Mouse (Mus musculus) kidney, postnatal 0 days (tissue): ENCODE measurements around the gene Dytn. TPM values are rescaled to one million over a fixed set of nuclear protein-coding genes. Genes with fewer than 3 reads are reported as not detected.
"Not testable (repeated sequence)": the region's sequence is repeated elsewhere in the genome, so short reads cannot be mapped to it uniquely, and the experiment has no call there.

ENCODE experiments used
- ATAC-seq: fragments of 200-750 bp; cut with Nextera tagmentation; replicated peaks from 2 replicates; pipeline ENCODE4 v1.8.0; 2017; ENCODE audit warnings: low read depth, moderate number of reproducible peaks, moderate TSS enrichment, moderate library complexity; ENCODE audit not compliant: low FRiP score
- DNase-seq: peaks from one replicate; pipeline ENCODE4 v3.0.0-alpha.2; 2016; ENCODE audit warnings: low spot score
- H3K27ac ChIP-seq: fragments of 300-500 bp; sonication (generic); 2 replicates; pipeline ENCODE4 v1.5.1; 2014; ENCODE audit warnings: mild to moderate bottlenecking
- H3K27me3 ChIP-seq: fragments of 300-500 bp; sonication (generic); 2 replicates; pipeline ENCODE4 v1.6.1; 2014; ENCODE audit warnings: low read length, mixed read lengths; ENCODE audit not compliant: insufficient read depth
- H3K36me3 ChIP-seq: fragments of 300-500 bp; sonication (generic); 2 replicates; pipeline ENCODE4 v1.6.1; 2014; ENCODE audit warnings: low read length, mixed read lengths; ENCODE audit not compliant: insufficient read depth
- H3K4me1 ChIP-seq: fragments of 300-500 bp; sonication (generic); replicated peaks from 2 replicates; pipeline ENCODE4 v1.6.1; 2014; ENCODE audit warnings: antibody characterized with exemption, low read length, mixed read lengths; ENCODE audit not compliant: insufficient read depth
- H3K4me2 ChIP-seq: fragments of 300-500 bp; sonication (generic); 2 replicates; pipeline ENCODE4 v1.6.1; 2014; ENCODE audit warnings: mild to moderate bottlenecking, low read length, moderate library complexity, mixed read lengths
- H3K4me3 ChIP-seq: fragments of 300-500 bp; sonication (generic); replicated peaks from 2 replicates; pipeline ENCODE4 v1.5.1; 2014; ENCODE audit warnings: low read depth, low read length
- H3K9ac ChIP-seq: fragments of 300-500 bp; sonication (generic); 2 replicates; pipeline ENCODE4 v1.6.1; 2014; ENCODE audit warnings: low read depth, low read length
- H3K9me3 ChIP-seq: fragments of 300-500 bp; sonication (generic); replicated peaks from 2 replicates; pipeline ENCODE4 v1.6.1; 2016; ENCODE audit warnings: low read length, inconsistent platforms, mixed read lengths
- CTCF ChIP-seq: IDR thresholded peaks from 2 replicates; pipeline ENCODE4 v1.5.1; 2016; ENCODE audit warnings: antibody characterized with exemption, low read depth, mild to moderate bottlenecking, moderate library complexity
- WGBS: fragments of 180-500 bp; shearing (Covaris S2); extraction: QIAGEN DNeasy Blood & Tissue Kit; methylation state at CpG from one replicate; pipeline ENCODE4 v1.1.7; 2014; 5-methylcytosine and 5-hydroxymethylcytosine counted together
- polyA plus RNA-seq: library from polyadenylated mRNA; unstranded; fragments of >200 nt; fragmentation: Nextera tagmentation; extraction: Ambion mirVana; gene quantifications from 2 replicates; pipeline ENCODE4 v1.2.1, GENCODE M21; 2015

Dytn gene
- polyA plus RNA-seq, 1 experiment from 2014 or later: not detected

DNA sequence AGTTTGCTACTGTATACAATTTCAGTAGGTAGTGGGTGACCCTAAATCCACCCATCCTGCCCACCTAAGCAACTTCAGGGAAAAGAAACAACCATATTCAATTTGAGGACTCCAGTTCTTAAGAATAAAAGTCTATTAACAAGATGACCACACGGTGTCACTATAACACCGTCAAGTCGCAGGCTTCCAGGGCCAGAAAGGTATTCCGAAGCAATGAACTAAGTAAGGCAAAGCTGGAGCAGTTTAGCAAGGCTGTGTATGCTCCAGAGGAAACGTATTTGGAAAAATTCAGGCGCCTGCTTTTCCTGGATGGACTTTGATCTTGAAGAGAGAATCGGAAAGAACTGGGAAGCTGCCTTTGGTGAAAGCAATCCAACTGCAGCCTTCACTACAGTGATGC, 27.1 kb downstream of the Dytn start:
- TF ChIP-seq CTCF: peak; percentile 83
- peak; percentile 91 for DNase-seq
- Histone ChIP-seq H3K27ac (no peak overlapping the region), H3K4me1 (no peaks in the 10 kb centered on the region), H3K36me3 (no peaks in the 10 kb centered on the region), H3K4me3 (no peak overlapping the region), H3K9me3 (no peaks in the 10 kb centered on the region), H3K27me3 (no peaks in the 10 kb centered on the region), H3K9ac (no peak overlapping the region), H3K4me2 (no peak overlapping the region)
- ATAC-seq: no peak
- 1% methylated on average over 7 of the region's 7 CpGs for WGBS

DNA sequence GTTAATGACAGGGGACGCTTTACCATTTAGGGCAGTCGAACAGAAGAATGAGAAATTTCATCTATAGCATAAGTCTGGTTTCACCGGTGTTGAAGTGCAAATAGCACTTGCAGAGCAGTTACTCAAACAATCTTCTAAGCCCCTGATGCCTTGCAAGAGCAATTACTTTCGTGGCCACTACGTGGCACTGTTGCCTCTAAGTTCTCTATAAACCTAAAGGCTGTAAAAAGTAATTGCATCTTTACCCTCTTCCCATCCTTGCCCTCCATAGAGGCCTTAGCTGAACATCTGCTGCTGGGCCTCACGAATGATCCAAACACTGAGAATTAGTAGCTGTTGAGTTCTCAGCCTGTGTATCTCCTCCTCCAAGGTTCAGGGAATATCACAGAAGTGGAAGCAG, 28.7 kb downstream of the Dytn start:
- Histone ChIP-seq H3K36me3 (no peaks in the 10 kb centered on the region), H3K4me3 (no peak overlapping the region), H3K9me3 (no peaks in the 10 kb centered on the region), H3K4me2 (no peak overlapping the region), H3K27me3 (no peaks in the 10 kb centered on the region), H3K27ac (no peak overlapping the region), H3K4me1 (no peaks in the 10 kb centered on the region), H3K9ac (no peak overlapping the region)
- ATAC-seq (no peak), DNase-seq (peak; percentile 84)
- 14% methylated on average over 6 of the region's 6 CpGs for whole genome bisulfite sequencing
- peak; percentile 74 for TF ChIP-seq CTCF

DNA sequence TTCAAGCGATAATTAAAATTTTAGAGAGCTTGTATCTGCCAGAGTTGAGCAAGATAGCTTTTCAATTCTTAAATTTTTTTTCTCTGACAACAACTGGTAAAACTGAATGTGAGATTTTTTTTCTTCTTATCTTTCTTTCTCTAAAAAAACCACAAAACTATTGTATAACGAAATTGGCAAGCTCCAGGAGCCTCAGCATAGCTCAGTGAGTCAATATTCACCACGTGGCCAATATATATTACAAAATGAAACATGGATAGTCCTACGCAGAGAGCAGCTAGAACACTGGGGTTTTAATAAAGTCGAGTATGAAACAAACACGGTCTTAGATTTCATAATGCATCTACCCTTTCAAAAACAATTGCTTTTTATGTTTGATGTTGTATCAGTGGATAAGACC, 46.8 kb downstream of the Dytn start:
- Histone ChIP-seq H3K9ac (no peak overlapping the region), H3K4me3 (no peak overlapping the region), H3K9me3 (no peaks in the 10 kb centered on the region), H3K4me1 (no peaks in the 10 kb centered on the region), H3K27ac (no peak overlapping the region), H3K36me3 (no peaks in the 10 kb centered on the region), H3K27me3 (no peaks in the 10 kb centered on the region), H3K4me2 (no peak overlapping the region)
- ATAC-seq: no peak
- WGBS: 79% methylated on average over 6 of the region's 6 CpGs
- no peak for TF ChIP-seq CTCF
- DNase-seq: no peak

DNA sequence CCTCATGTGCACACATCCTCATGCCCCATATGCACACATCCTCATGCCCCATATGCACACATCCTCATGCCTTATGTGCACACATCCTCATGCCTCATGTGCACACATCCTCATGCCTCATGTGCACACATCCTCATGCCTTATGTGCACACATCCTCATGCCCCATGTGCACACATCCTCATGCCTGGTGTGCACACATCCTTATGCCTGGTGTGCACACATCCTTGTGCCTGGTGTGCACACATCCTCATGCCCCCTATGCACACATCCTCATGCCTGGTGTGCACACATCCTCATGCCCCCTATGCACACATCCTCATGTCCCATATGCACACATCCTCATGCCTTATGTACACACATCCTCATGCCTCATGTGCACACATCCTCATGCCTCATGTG, 56.3 kb downstream of the Dytn start:
- not testable (repeated sequence) for H3K27me3 ChIP-seq, H3K4me3 ChIP-seq, H3K9ac ChIP-seq, DNase-seq, H3K36me3 ChIP-seq, ATAC-seq, H3K27ac ChIP-seq, H3K4me2 ChIP-seq, H3K4me1 ChIP-seq, H3K9me3 ChIP-seq

DNA sequence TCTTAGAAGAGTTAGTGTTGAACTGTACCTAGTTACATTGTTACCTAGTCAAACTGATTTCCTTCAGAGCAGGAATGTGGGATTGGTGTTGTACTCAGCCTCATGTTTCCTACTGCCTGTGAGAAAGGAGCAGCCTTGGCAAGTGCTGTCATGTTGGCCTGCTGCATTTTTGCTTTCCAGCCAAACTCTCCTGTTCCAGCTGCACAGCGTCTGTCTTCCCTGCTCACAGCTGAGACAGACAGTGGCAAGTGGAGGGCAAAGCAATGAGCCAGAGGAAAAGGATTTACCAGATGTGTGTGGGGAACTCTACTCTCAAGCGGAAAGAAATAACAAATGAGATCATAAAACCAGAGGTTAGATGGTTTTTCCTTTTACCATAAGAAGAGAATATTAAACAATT, 58.5 kb downstream of the Dytn start:
- DNase-seq (no peak), ATAC-seq (no peak)
- Histone ChIP-seq H3K4me2 (no peak overlapping the region), H3K4me1 (no peaks in the 10 kb centered on the region), H3K27ac (no peak overlapping the region), H3K9me3 (no peaks in the 10 kb centered on the region), H3K4me3 (no peak overlapping the region), H3K9ac (no peak overlapping the region), H3K27me3 (no peaks in the 10 kb centered on the region), H3K36me3 (no peaks in the 10 kb centered on the region)
- WGBS: 13% methylated on average over 2 of the region's 2 CpGs
- TF ChIP-seq CTCF: no peak

DNA sequence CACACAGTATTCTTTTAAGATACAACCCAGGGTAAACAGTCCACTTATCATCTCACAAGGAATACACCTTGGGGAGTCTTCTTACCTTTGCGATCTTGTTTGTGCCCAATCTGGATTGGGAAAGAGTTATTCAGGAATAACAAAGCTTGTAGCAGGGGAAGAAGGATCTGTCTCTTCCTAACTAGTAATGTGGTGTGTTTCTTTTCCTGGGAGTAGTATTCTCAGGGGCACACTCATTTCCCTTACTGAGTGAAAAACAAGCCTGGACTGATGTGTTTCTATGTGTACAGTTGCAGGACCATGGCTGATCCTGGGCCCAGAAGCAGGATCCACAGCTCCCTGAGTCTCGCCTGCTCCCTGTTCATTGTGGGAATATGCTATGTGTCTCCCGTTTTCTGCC, 71.1 kb downstream of the Dytn start, which contains the start of gene Gm39653:
TSS of gene Gm39653 (plus strand) at position 301 of the 400 bp plus-strand sequence.
- no peak within 1 kb of the TSS for H3K27ac ChIP-seq
- no peak within 1 kb of the TSS for H3K4me2 ChIP-seq
- ATAC-seq (no peak), DNase-seq (no peak)
- 82% methylated on average over 3 of the region's 3 CpGs for WGBS
- no peak within 1 kb of the TSS for H3K9ac ChIP-seq
- no peak within 1 kb of the TSS for H3K4me3 ChIP-seq
- no peaks in the 10 kb centered on the region for H3K36me3 ChIP-seq
- no peak for TF ChIP-seq CTCF
- H3K4me1 ChIP-seq: no peaks in the 10 kb centered on the region
- no peaks in the 10 kb centered on the region for H3K27me3 ChIP-seq
- H3K9me3 ChIP-seq: no peaks in the 10 kb centered on the region

DNA sequence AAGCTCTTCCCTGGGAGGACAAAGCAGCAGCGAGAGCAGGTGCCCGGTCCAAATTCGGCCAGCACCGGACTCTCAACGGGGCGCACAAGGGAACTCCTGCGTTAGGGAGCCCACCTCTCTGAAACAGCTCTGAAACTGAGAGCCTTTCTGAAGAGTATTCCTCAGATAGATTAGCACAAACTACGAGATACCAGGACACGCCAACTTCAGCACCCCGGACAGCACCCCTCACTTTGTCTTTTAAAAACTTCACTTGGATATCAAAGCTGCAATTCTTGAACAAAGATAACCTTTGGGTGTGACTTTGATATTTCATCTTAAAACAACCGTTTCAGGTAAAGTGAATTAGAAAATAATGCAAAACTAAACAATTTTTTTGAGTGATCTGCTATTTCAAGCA, 72.1 kb downstream of the Dytn start:
- no peak overlapping the region for H3K4me3 ChIP-seq
- H3K27me3 ChIP-seq: no peaks in the 10 kb centered on the region
- no peak overlapping the region for H3K27ac ChIP-seq
- H3K4me2 ChIP-seq: no peak overlapping the region
- peak; percentile 76 for DNase-seq
- no peak for TF ChIP-seq CTCF
- no peaks in the 10 kb centered on the region for H3K9me3 ChIP-seq
- no peak for ATAC-seq
- H3K4me1 ChIP-seq: no peaks in the 10 kb centered on the region
- WGBS: 3% methylated on average over 11 of the region's 11 CpGs
- no peaks in the 10 kb centered on the region for H3K36me3 ChIP-seq
- no peak overlapping the region for H3K9ac ChIP-seq
